13 mouse cellular contexts compared by ENCODE assay signal in genomic region chr1:180343434-180344210, GRCm38 (mm10). TPM values are rescaled to one million over a fixed set of nuclear protein-coding genes. Genes with fewer than 3 reads are reported as not detected.
DNase-seq lines count a peak whose midpoint lies in the region; ATAC-seq lines count a peak whose summit lies in the region.
"Had no signal": no experiment of that assay in that cellular context is flagged by ENCODE, and none has a peak within 500 bp of the region (broad histone marks: within the 10 kb centered on the region; RNA-seq: fewer than 3 reads in every experiment).

No protein-coding gene starts in this region.

- no peak overlapping the region for H3K4me3 ChIP-seq in midbrain, embryonic 11.5 days (ENCODE audit: low read depth, low read length)
- H3K4me3 ChIP-seq in midbrain, embryonic 16.5 days (ENCODE audit: low read depth, low read length), result no peak overlapping the region
- H3K4me3 ChIP-seq in embryonic facial prominence, embryonic 15.5 days (replicated peaks), result no peak overlapping the region
- H3K4me3 ChIP-seq in limb, embryonic 15.5 days, result no peak overlapping the region
- H3K4me3 ChIP-seq: forebrain, embryonic 12.5 days; midbrain, embryonic 12.5 days; stomach, embryonic 15.5 days had no signal

- H3K27me3 ChIP-seq in midbrain, embryonic 11.5 days (ENCODE audit: control insufficient read depth, insufficient read depth, low read length), result no peaks in the 10 kb centered on the region
- H3K27me3 ChIP-seq in midbrain, embryonic 16.5 days (ENCODE audit: control insufficient read depth, insufficient read depth, low read depth, low read length), result no peaks in the 10 kb centered on the region
- H3K27me3 ChIP-seq in embryonic facial prominence, embryonic 15.5 days, result no peaks in the 10 kb centered on the region
- H3K27me3 ChIP-seq in limb, embryonic 15.5 days, result no peaks in the 10 kb centered on the region
- H3K27me3 ChIP-seq: CH12.LX; forebrain, embryonic 12.5 days; midbrain, embryonic 12.5 days; stomach, embryonic 15.5 days had no signal

- ATAC-seq in midbrain, embryonic 11.5 days (ENCODE audit: low FRiP score), result no peak
- ATAC-seq in midbrain, embryonic 16.5 days, result no peak
- 0 out of 2 replicates have a peak, but pooled peaks have one; percentile 13 for ATAC-seq in embryonic facial prominence, embryonic 15.5 days (ENCODE audit: insufficient number of reproducible peaks, low FRiP score, low TSS enrichment, low read depth)
- no peak for ATAC-seq in limb, embryonic 15.5 days (ENCODE audit: insufficient number of reproducible peaks, low FRiP score, low TSS enrichment, low read depth)

- H3K27ac ChIP-seq in midbrain, embryonic 11.5 days (ENCODE audit: low read depth, low read length), result no peak overlapping the region
- no peak overlapping the region for H3K27ac ChIP-seq in midbrain, embryonic 16.5 days (ENCODE audit: low read length)
- no peak overlapping the region for H3K27ac ChIP-seq in embryonic facial prominence, embryonic 15.5 days (replicated peaks)
- 0 out of 2 replicates have a peak overlapping the region, but pooled peaks have one; percentile 9 for H3K27ac ChIP-seq in limb, embryonic 15.5 days
- H3K27ac ChIP-seq: forebrain, embryonic 12.5 days; liver, embryonic 14.5 days; midbrain, embryonic 12.5 days; stomach, embryonic 15.5 days had no signal

- no peak overlapping the region for H3K4me2 ChIP-seq in midbrain, embryonic 11.5 days
- no peak overlapping the region for H3K4me2 ChIP-seq in midbrain, embryonic 16.5 days (ENCODE audit: low read length)
- no peak overlapping the region for H3K4me2 ChIP-seq in embryonic facial prominence, embryonic 15.5 days (replicated peaks)
- H3K4me2 ChIP-seq in limb, embryonic 15.5 days, result no peak overlapping the region
- H3K4me2 ChIP-seq: forebrain, embryonic 12.5 days; midbrain, embryonic 12.5 days; stomach, embryonic 15.5 days had no signal

- H3K9me3 ChIP-seq in midbrain, embryonic 11.5 days (ENCODE audit: control insufficient read depth, low read length), result no peaks in the 10 kb centered on the region
- no peaks in the 10 kb centered on the region for H3K9me3 ChIP-seq in midbrain, embryonic 16.5 days (replicated peaks; ENCODE audit: control insufficient read depth, low read length, poor library complexity, severe bottlenecking)
- no peaks in the 10 kb centered on the region for H3K9me3 ChIP-seq in embryonic facial prominence, embryonic 15.5 days (replicated peaks)
- H3K9me3 ChIP-seq in limb, embryonic 15.5 days, result no peaks in the 10 kb centered on the region
- H3K9me3 ChIP-seq: forebrain, embryonic 12.5 days; midbrain, embryonic 12.5 days; stomach, embryonic 15.5 days had no signal

- H3K4me1 ChIP-seq in midbrain, embryonic 11.5 days (ENCODE audit: control insufficient read depth, insufficient read depth, low read length), result no peaks in the 10 kb centered on the region
- no peaks in the 10 kb centered on the region for H3K4me1 ChIP-seq in midbrain, embryonic 16.5 days (ENCODE audit: control insufficient read depth, insufficient read depth, low read length)
- peaks cover 39% of the 10 kb centered on the region for H3K4me1 ChIP-seq in embryonic facial prominence, embryonic 15.5 days
- H3K4me1 ChIP-seq in limb, embryonic 15.5 days, result peaks cover 31% of the 10 kb centered on the region
- H3K4me1 ChIP-seq: stomach, embryonic 15.5 days had no signal

- no peak overlapping the region for H3K9ac ChIP-seq in midbrain, embryonic 11.5 days (ENCODE audit: low read length)
- no peak overlapping the region for H3K9ac ChIP-seq in midbrain, embryonic 16.5 days (ENCODE audit: low read depth, low read length)
- no peak overlapping the region for H3K9ac ChIP-seq in embryonic facial prominence, embryonic 15.5 days
- H3K9ac ChIP-seq in limb, embryonic 15.5 days, result no peak overlapping the region
- H3K9ac ChIP-seq: forebrain, embryonic 12.5 days; liver, embryonic 14.5 days; midbrain, embryonic 12.5 days; stomach, embryonic 15.5 days had no signal

- no peaks in the 10 kb centered on the region for H3K36me3 ChIP-seq in midbrain, embryonic 11.5 days (ENCODE audit: control insufficient read depth, insufficient read depth, low read length)
- H3K36me3 ChIP-seq in midbrain, embryonic 16.5 days (ENCODE audit: control insufficient read depth, insufficient read depth, low read length), result no peaks in the 10 kb centered on the region
- no peaks in the 10 kb centered on the region for H3K36me3 ChIP-seq in embryonic facial prominence, embryonic 15.5 days
- H3K36me3 ChIP-seq in limb, embryonic 15.5 days, result no peaks in the 10 kb centered on the region; the same call in 1 of the 2 replicates
- H3K36me3 ChIP-seq: forebrain, embryonic 12.5 days; midbrain, embryonic 12.5 days; stomach, embryonic 15.5 days had no signal

- peak; percentile 45 for DNase-seq in kidney, adult 11 months
- no peak for DNase-seq in kidney, postnatal 4 days
- peak; percentile 86 for DNase-seq in midbrain, embryonic 11.5 days (ENCODE audit: low spot score, missing footprints)
- no peak for DNase-seq in adrenal gland, adult 18-20 months (ENCODE audit: low spot score in 2 of 2)
- DNase-seq: cerebellum, adult 18-20 months had no signal

- 39% methylated on average over 8 of the region's 8 CpGs for WGBS in midbrain, embryonic 11.5 days
- 29% methylated on average over 8 of the region's 8 CpGs for WGBS in midbrain, embryonic 16.5 days
- WGBS in embryonic facial prominence, embryonic 15.5 days, result 37% methylated on average over 8 of the region's 8 CpGs
- WGBS in limb, embryonic 15.5 days, result 39% methylated on average over 8 of the region's 8 CpGs

RNA-seq across cellular contexts. Expression of gene Itpkb, which starts 13.3 kb away (rescaled TPM):
- polyA plus RNA-seq in midbrain, embryonic 11.5 days (2014; fragmentation: Nextera tagmentation; extraction: Ambion mirVana), result 1.9 and 2.0 TPM in 2 replicates
- 2.2 and 2.3 TPM in 2 replicates for polyA plus RNA-seq in midbrain, embryonic 16.5 days (2015; fragmentation: Nextera tagmentation; extraction: Ambion mirVana)
- 12.3 and 13.5 TPM in 2 replicates for polyA plus RNA-seq in embryonic facial prominence, embryonic 15.5 days (2015; fragmentation: Nextera tagmentation; extraction: Ambion mirVana)
- 12.7 and 15.1 TPM in 2 replicates for polyA plus RNA-seq in limb, embryonic 15.5 days (2015; fragmentation: Nextera tagmentation; extraction: Ambion mirVana)
- total RNA-seq in adrenal gland, adult 18-20 months (2021), result 10 to 100 TPM; 49.3 to 58.6 TPM

Comparison
In these comparisons a context has a peak if more than half of its experiments do, and no peak if none do; other contexts are left out.
1. DNase-seq: peak in kidney, adult 11 months (single experiment) and midbrain, embryonic 11.5 days (single experiment); none in kidney, postnatal 4 days (0 of 2) and adrenal gland, adult 18-20 months (0 of 2).